Mouse (Mus musculus): ENCODE results near the gene 2610028H24Rik.

DNA sequence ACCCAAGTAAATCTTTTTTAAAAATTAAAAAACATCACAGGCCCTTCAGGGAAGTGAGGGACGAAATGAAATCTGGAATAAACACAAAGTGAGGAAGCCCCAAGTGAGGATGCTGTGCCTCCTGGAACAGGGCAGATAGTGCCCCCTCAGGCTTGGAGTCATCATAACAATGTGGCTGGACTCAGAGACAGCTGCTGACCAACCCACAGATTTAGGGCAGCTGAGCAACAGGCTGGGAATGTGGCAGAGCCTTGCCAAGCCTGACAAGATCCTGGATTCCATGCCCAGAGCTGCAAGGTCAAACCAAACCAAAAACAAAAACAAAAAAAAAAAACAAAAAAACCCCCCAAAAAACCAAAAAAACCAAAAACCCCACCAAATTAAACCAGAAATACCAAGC is 12.4 kb downstream of the 2610028H24Rik start:
- TF ChIP-seq CTCF (conservative IDR thresholded peaks at IDR 0.05 in 1 of 2, IDR thresholded peaks at IDR 0.05 in 1 of 2; ENCODE audit: low read depth in 2 of 2, low read length in 2 of 2) (no peak), KAT2A (IDR thresholded peaks at IDR 0.05; ENCODE audit: insufficient replicate concordance, low read length) (no peak), GABPA (IDR thresholded peaks at IDR 0.05; ENCODE audit: insufficient replicate concordance, low read depth, low read length) (no peak), POLR2A (IDR thresholded peaks at IDR 0.05; ENCODE audit: low read depth, low read length) (no peak)
